Mouse (Mus musculus): ENCODE measurements around the gene Cel. TPM values are rescaled to one million over a fixed set of nuclear protein-coding genes. Genes with fewer than 3 reads are reported as not detected.

Cel gene
- polyA plus RNA-seq, 1 experiment from 2014 or later = not detected

- ChIA-PET POLR2A (no interaction called here), CTCF (interaction anchor here (0.9 to 3.3 kb wide), 7 partner anchors 8 to 69 kb away, joined by 3 to 13 read pairs (median 5); partner anchors contain the start of gene Gfi1b)
- no peak for TF ChIP-seq CTCF (IDR thresholded peaks at IDR 0.05)
- ATAC-seq (no peak), DNase-seq (ENCODE audit: low read depth, low spot score) (no peak)
- no peaks in the 10 kb centered on the region for H3K27me3 ChIP-seq
- in situ Hi-C loops (cut with MboI; ENCODE audit: low pct_unique_long_range_greater_than_20kb) = loop anchor here (5.0 kb wide), 1 partner anchor 68 kb away; no protein-coding TSS in a partner anchor
Observed at GRCm38 (mm10) chr2:28585730-28586129, 22.5 kb upstream of the Cel start.

GRCm38 (mm10) chr2:28585043-28585571, 21.9 kb upstream of the Cel start:
- in situ Hi-C loops (cut with MboI; ENCODE audit: low pct_unique_long_range_greater_than_20kb) = loop anchor here (5.0 kb wide), 1 partner anchor 68 kb away; no protein-coding TSS in a partner anchor
- no peaks in the 10 kb centered on the region for H3K27me3 ChIP-seq
- peak; percentile 34 for DNase-seq (ENCODE audit: low read depth, low spot score)
- ChIA-PET POLR2A (no interaction called here), CTCF (interaction anchor here (0.8 to 3.3 kb wide), 7 partner anchors 9 to 68 kb away, joined by 3 to 13 read pairs (median 5); partner anchors contain the start of gene Gfi1b)
- TF ChIP-seq CTCF (IDR thresholded peaks at IDR 0.05) = peak; percentile 99
- ATAC-seq = no peak

GRCm38 (mm10) chr2:28583651-28584050, 20.4 kb upstream of the Cel start, which contains the start of gene Gtf3c5:
Gtf3c5 (minus strand) TSS chr2:28583751.
- DNase-seq (ENCODE audit: low read depth, low spot score) (no peak), ATAC-seq (no peak)
- ChIA-PET CTCF (interaction anchor here (1.2 to 3.3 kb wide), 5 partner anchors 39 to 71 kb away, joined by 3 to 13 read pairs (median 3); partner anchors contain the start of genes Gfi1b and Ralgds), POLR2A (interaction anchor here (0.9 kb wide), 1 partner anchor 69 kb away, joined by 3 read pairs; no protein-coding TSS in a partner anchor)
- in situ Hi-C loops (cut with MboI; ENCODE audit: low pct_unique_long_range_greater_than_20kb) = no loop called here
- H3K27me3 ChIP-seq = no peaks in the 10 kb centered on the region
- no peak for TF ChIP-seq CTCF (IDR thresholded peaks at IDR 0.05)

- peak; percentile 82 for ATAC-seq
- TF ChIP-seq CTCF (IDR thresholded peaks at IDR 0.05) = no peak
- in situ Hi-C loops (cut with MboI; ENCODE audit: low pct_unique_long_range_greater_than_20kb) = no loop called here
- CTCF ChIA-PET = interaction anchor here (1.2 to 3.3 kb wide), 5 partner anchors 40 to 70 kb away, joined by 3 to 13 read pairs (median 3); partner anchors contain the start of genes Gfi1b and Ralgds
- DNase-seq (ENCODE audit: low read depth, low spot score) = peak; percentile 71
- POLR2A ChIA-PET = interaction anchor here (0.6 to 0.9 kb wide), 2 partner anchors 68 to 1795 kb away, joined by 3 read pairs; no protein-coding TSS in a partner anchor
- no peaks in the 10 kb centered on the region for H3K27me3 ChIP-seq
Observed at GRCm38 (mm10) chr2:28582647-28583353, 19.6 kb upstream of the Cel start.

- POLR2A ChIA-PET = no interaction called here
- CTCF ChIA-PET = interaction anchor here (0.8 to 1.4 kb wide), 4 partner anchors 9 to 61 kb away, joined by 3 to 7 read pairs (median 4); no protein-coding TSS in a partner anchor
- in situ Hi-C loops (cut with MboI; ENCODE audit: low pct_unique_long_range_greater_than_20kb) = no loop called here
- H3K27me3 ChIP-seq = no peaks in the 10 kb centered on the region
- DNase-seq (ENCODE audit: low read depth, low spot score) (no peak), ATAC-seq (no peak)
- TF ChIP-seq CTCF (IDR thresholded peaks at IDR 0.05) = no peak
Observed at GRCm38 (mm10) chr2:28578003-28578402, 14.8 kb upstream of the Cel start.

- ChIA-PET CTCF (interaction anchor here (0.8 to 1.4 kb wide), 3 partner anchors 10 to 45 kb away, joined by 3 to 5 read pairs (median 3); partner anchors contain the start of gene Gfi1b), POLR2A (no interaction called here)
- in situ Hi-C loops (cut with MboI; ENCODE audit: low pct_unique_long_range_greater_than_20kb) = no loop called here
- DNase-seq (ENCODE audit: low read depth, low spot score) (no peak), ATAC-seq (no peak)
- no peaks in the 10 kb centered on the region for H3K27me3 ChIP-seq
- TF ChIP-seq CTCF (IDR thresholded peaks at IDR 0.05) = no peak
Observed at GRCm38 (mm10) chr2:28576815-28577214, 13.6 kb upstream of the Cel start.

GRCm38 (mm10) chr2:28575341-28575740, 12.1 kb upstream of the Cel start:
- ATAC-seq (no peak), DNase-seq (ENCODE audit: low read depth, low spot score) (no peak)
- ChIA-PET POLR2A (no interaction called here), CTCF (no interaction called here)
- TF ChIP-seq CTCF (IDR thresholded peaks at IDR 0.05) = no peak
- in situ Hi-C loops (cut with MboI; ENCODE audit: low pct_unique_long_range_greater_than_20kb) = no loop called here
- H3K27me3 ChIP-seq = no peaks in the 10 kb centered on the region

- no peak for ATAC-seq
- ChIA-PET CTCF (interaction anchor here (1.3 kb wide), 1 partner anchor 22 kb away, joined by 3 read pairs; no protein-coding TSS in a partner anchor), POLR2A (no interaction called here)
- in situ Hi-C loops (cut with MboI; ENCODE audit: low pct_unique_long_range_greater_than_20kb) = no loop called here
- no peak for DNase-seq (ENCODE audit: low read depth, low spot score)
- no peak for TF ChIP-seq CTCF (IDR thresholded peaks at IDR 0.05)
- H3K27me3 ChIP-seq = no peaks in the 10 kb centered on the region
Observed at GRCm38 (mm10) chr2:28569903-28570302, 6.7 kb upstream of the Cel start.

GRCm38 (mm10) chr2:28566545-28566944, 3.3 kb upstream of the Cel start:
- in situ Hi-C loops (cut with MboI; ENCODE audit: low pct_unique_long_range_greater_than_20kb) = no loop called here
- DNase-seq (ENCODE audit: low read depth, low spot score) (no peak), ATAC-seq (no peak)
- CTCF ChIA-PET = no interaction called here
- no peak for TF ChIP-seq CTCF (IDR thresholded peaks at IDR 0.05)
- POLR2A ChIA-PET = no interaction called here
- H3K27me3 ChIP-seq = no peaks in the 10 kb centered on the region

- TF ChIP-seq CTCF (IDR thresholded peaks at IDR 0.05) = no peak
- POLR2A ChIA-PET = no interaction called here
- CTCF ChIA-PET = no interaction called here
- ATAC-seq = no peak
- H3K27me3 ChIP-seq = no peaks in the 10 kb centered on the region
- DNase-seq (ENCODE audit: low read depth, low spot score) = no peak
- in situ Hi-C loops (cut with MboI; ENCODE audit: low pct_unique_long_range_greater_than_20kb) = no loop called here
Observed at GRCm38 (mm10) chr2:28564380-28564779, 1.2 kb upstream of the Cel start.

- CTCF ChIA-PET = no interaction called here
- TF ChIP-seq CTCF (IDR thresholded peaks at IDR 0.05) = no peak
- POLR2A ChIA-PET = no interaction called here
- no peak for ATAC-seq
- in situ Hi-C loops (cut with MboI; ENCODE audit: low pct_unique_long_range_greater_than_20kb) = no loop called here
- H3K27me3 ChIP-seq = no peaks in the 10 kb centered on the region
- DNase-seq (ENCODE audit: low read depth, low spot score) = no peak
Observed at GRCm38 (mm10) chr2:28563830-28564229, 627 bp upstream of the Cel start.

All from Patski (cell line).